11 mouse cellular contexts compared by ENCODE assay signal in the genomic region with DNA sequence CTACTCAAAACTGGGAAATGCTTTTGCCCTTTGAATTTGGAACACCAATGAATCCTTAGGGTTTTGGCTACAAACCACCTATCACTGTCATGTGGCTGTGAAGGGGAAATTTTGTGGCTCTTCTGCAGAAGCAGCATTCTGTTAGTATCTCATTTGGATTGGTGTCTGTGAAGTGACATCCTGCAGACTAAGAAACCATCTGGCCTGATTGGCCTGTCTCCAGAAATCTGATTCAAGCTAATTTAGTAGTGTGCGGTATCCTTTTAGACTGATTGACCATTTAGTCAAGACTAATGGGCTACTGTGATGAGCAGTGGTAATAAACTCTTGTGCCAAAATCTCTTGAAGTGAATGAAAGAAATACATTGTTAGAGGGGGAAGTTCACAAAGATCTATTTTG.
DNase-seq lines count a peak whose midpoint lies in the region; ATAC-seq and TF ChIP-seq lines count a peak whose summit lies in the region.
"Had no signal": no experiment of that assay in that cellular context is flagged by ENCODE, and none has a peak within 500 bp of the region (broad histone marks: within the 10 kb centered on the region; RNA-seq: fewer than 3 reads in every experiment).

No protein-coding gene starts in this region.

- H3K9ac ChIP-seq in limb, embryonic 14.5 days (ENCODE audit: low read depth, low read length, severe bottlenecking) = no peak overlapping the region
- no peak overlapping the region for H3K9ac ChIP-seq in neural tube, embryonic 15.5 days (replicated peaks)
- H3K9ac ChIP-seq: intestine, embryonic 15.5 days had no signal

- no peak overlapping the region for H3K4me3 ChIP-seq in limb, embryonic 14.5 days (replicated peaks; ENCODE audit: low read length)
- no peak overlapping the region for H3K4me3 ChIP-seq in limb, embryonic 10.5 days
- H3K4me3 ChIP-seq in neural tube, embryonic 15.5 days (replicated peaks) = no peak overlapping the region
- H3K4me3 ChIP-seq: intestine, embryonic 15.5 days had no signal

- no peaks in the 10 kb centered on the region for H3K27me3 ChIP-seq in limb, embryonic 14.5 days (ENCODE audit: control insufficient read depth, insufficient read depth, low read length)
- H3K27me3 ChIP-seq in limb, embryonic 10.5 days (ENCODE audit: low read depth, poor library complexity, severe bottlenecking) = no peaks in the 10 kb centered on the region
- no peaks in the 10 kb centered on the region for H3K27me3 ChIP-seq in neural tube, embryonic 15.5 days (replicated peaks)
- H3K27me3 ChIP-seq: intestine, embryonic 15.5 days had no signal

- no peaks in the 10 kb centered on the region for H3K9me3 ChIP-seq in limb, embryonic 14.5 days (ENCODE audit: control insufficient read depth, low read length)
- no peaks in the 10 kb centered on the region for H3K9me3 ChIP-seq in limb, embryonic 10.5 days (replicated peaks)
- no peaks in the 10 kb centered on the region for H3K9me3 ChIP-seq in neural tube, embryonic 15.5 days (replicated peaks)
- H3K9me3 ChIP-seq: intestine, embryonic 15.5 days had no signal

- no peak overlapping the region for H3K27ac ChIP-seq in limb, embryonic 14.5 days (replicated peaks; ENCODE audit: low read depth, low read length)
- H3K27ac ChIP-seq in limb, embryonic 10.5 days = no peak overlapping the region
- H3K27ac ChIP-seq in neural tube, embryonic 15.5 days (replicated peaks) = no peak overlapping the region
- H3K27ac ChIP-seq: intestine, embryonic 15.5 days had no signal

- no peaks in the 10 kb centered on the region for H3K36me3 ChIP-seq in limb, embryonic 14.5 days (ENCODE audit: control insufficient read depth, insufficient read depth, low read length)
- H3K36me3 ChIP-seq in limb, embryonic 10.5 days = no peaks in the 10 kb centered on the region
- H3K36me3 ChIP-seq in neural tube, embryonic 15.5 days = no peaks in the 10 kb centered on the region
- H3K36me3 ChIP-seq: intestine, embryonic 15.5 days had no signal

- no peak overlapping the region for H3K4me2 ChIP-seq in limb, embryonic 14.5 days (replicated peaks; ENCODE audit: low read depth, low read length, severe bottlenecking)
- no peak overlapping the region for H3K4me2 ChIP-seq in neural tube, embryonic 15.5 days
- H3K4me2 ChIP-seq: intestine, embryonic 15.5 days had no signal

- no peaks in the 10 kb centered on the region for H3K4me1 ChIP-seq in limb, embryonic 14.5 days (ENCODE audit: control insufficient read depth, insufficient read depth, low read length)
- H3K4me1 ChIP-seq in limb, embryonic 10.5 days = no peaks in the 10 kb centered on the region
- no peaks in the 10 kb centered on the region for H3K4me1 ChIP-seq in neural tube, embryonic 15.5 days
- H3K4me1 ChIP-seq: intestine, embryonic 15.5 days had no signal

- WGBS in limb, embryonic 14.5 days = 83% methylated on average over 1 of the region's 1 CpGs
- 89% methylated on average over 1 of the region's 1 CpGs for WGBS in limb, embryonic 10.5 days
- WGBS in neural tube, embryonic 15.5 days = 37% methylated on average over 1 of the region's 1 CpGs

- TF ChIP-seq POLR2A in limb, embryonic 14.5 days (IDR thresholded peaks at IDR 0.05; ENCODE audit: borderline replicate concordance, extremely low read depth, insufficient read depth, insufficient read length) = no peak

- no peak for ATAC-seq in limb, embryonic 14.5 days (ENCODE audit: low FRiP score, low read depth)
- ATAC-seq in neural tube, embryonic 15.5 days (ENCODE audit: low FRiP score) = peak; percentile 70; the same call in 1 of the 2 replicates
- ATAC-seq in inflammation-experienced regulatory T-cells, adult 6 months = no peak
- ATAC-seq: intestine, embryonic 15.5 days had no signal

- peak; percentile 9 for DNase-seq in limb, embryonic 14.5 days (ENCODE audit: low spot score)
- no peak for DNase-seq in limb, embryonic 10.5 days (ENCODE audit: low spot score)
- DNase-seq in cerebellum, adult 18-20 months = peak; percentile 45 to 49
- DNase-seq in layer of hippocampus, adult 18-20 months (ENCODE audit: low spot score in 2 of 2) = peak; percentile 56 to 81
- DNase-seq in thymus, postnatal 36 days = no peak
- DNase-seq in heart, adult 18-20 months = no peak
- DNase-seq: adrenal gland, postnatal 25 days; lung, postnatal 36 days had no signal

Comparison
In these comparisons a context has a peak if more than half of its experiments do, and no peak if none do; other contexts are left out.
1. DNase-seq: peak in limb, embryonic 14.5 days (single experiment), cerebellum, adult 18-20 months (2 of 2) and layer of hippocampus, adult 18-20 months (2 of 2); none in limb, embryonic 10.5 days (single experiment), thymus, postnatal 36 days (0 of 2) and heart, adult 18-20 months (0 of 2).